Mouse (Mus musculus) midbrain, embryonic 10.5 days (tissue): ENCODE data around the gene Nsmce1. TPM values are rescaled to one million over a fixed set of nuclear protein-coding genes. Genes with fewer than 3 reads are reported as not detected.

Experiments used
- DNase-seq: peaks from one replicate; pipeline ENCODE4 v3.0.0-alpha.2; 2017; ENCODE audit warnings: low spot score
- H3K27ac ChIP-seq: fragments of 300-500 bp; sonication (generic); replicated peaks from 2 replicates; pipeline ENCODE4 v1.5.1; 2016; ENCODE audit warnings: mild to moderate bottlenecking
- H3K27me3 ChIP-seq: fragments of 300-500 bp; sonication (generic); 2 replicates; pipeline ENCODE4 v1.6.1; 2016; ENCODE audit warnings: low read depth, mild to moderate bottlenecking; ENCODE audit not compliant: poor library complexity, severe bottlenecking
- H3K36me3 ChIP-seq: fragments of 300-500 bp; sonication (generic); 2 replicates; pipeline ENCODE4 v1.6.1; 2016; ENCODE audit warnings: mild to moderate bottlenecking, moderate library complexity
- H3K4me1 ChIP-seq: fragments of 300-500 bp; sonication (generic); 2 replicates; pipeline ENCODE4 v1.6.1; 2016
- H3K4me3 ChIP-seq: fragments of 300-500 bp; sonication (generic); 2 replicates; pipeline ENCODE4 v1.5.1; 2016; ENCODE audit warnings: mild to moderate bottlenecking, moderate library complexity
- H3K9me3 ChIP-seq: fragments of 300-500 bp; sonication (generic); replicated peaks from 2 replicates; pipeline ENCODE4 v1.6.1; 2016; ENCODE audit warnings: mild to moderate bottlenecking
- WGBS: fragments of 180-500 bp; shearing (Covaris S2); methylation state at CpG from one replicate; pipeline ENCODE4 v1.1.7; 2016; 5-methylcytosine and 5-hydroxymethylcytosine counted together
- polyA plus RNA-seq: library from polyadenylated mRNA; unstranded; fragments of >200 nt; fragmentation: Nextera tagmentation; extraction: Ambion mirVana; gene quantifications from 2 replicates; pipeline ENCODE4 v1.2.1, GENCODE M21; 2016

Nsmce1 gene
- polyA plus RNA-seq: 129 and 133 TPM in 2 replicates

DNA sequence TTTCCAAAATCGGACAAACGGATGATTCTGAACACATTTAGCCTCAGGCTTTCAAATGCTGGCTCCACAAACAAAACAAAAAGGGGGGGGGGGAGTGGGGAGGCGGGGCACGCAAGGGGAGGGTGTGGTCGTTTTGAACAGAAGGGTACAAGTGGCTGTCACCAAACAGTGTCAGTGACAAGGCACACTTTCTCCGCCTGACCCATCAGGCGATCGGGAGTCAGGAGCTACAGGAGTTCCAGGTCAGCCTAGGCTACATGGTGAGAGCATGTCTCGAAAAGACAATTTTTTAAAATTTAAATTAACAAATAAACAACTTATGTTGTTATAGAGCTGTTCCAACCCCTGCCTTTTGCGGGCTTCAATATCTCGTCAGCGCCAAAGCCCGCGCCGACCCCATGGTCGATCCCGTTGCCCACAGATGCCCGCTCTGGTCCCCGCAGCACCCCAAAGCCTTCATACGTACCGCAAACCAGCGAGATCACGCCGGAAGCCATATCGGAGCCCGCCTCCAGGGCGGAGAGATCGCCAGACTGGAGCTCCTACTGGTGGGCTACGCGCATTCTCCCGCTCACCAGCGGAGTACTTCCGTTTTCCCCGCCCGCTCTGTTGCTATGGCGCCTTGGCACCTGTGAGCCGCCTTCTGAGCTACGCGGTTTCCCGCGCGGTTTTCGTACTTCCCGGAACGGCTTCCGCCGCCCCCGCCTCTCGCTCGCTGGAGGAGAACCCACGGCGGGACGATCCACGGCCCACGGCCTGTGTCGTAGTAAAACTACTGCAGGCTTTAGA lies at the start of gene Nsmce1:
TSS of gene Nsmce1 (minus strand) at position 650 of the 789 bp plus-strand sequence.
- Histone ChIP-seq H3K27me3 (no peaks in the 10 kb centered on the region), H3K4me3 (peak within 1 kb of the TSS; percentile 67), H3K9me3 (no peaks in the 10 kb centered on the region), H3K4me1 (peaks cover 33% of the 10 kb centered on the region), H3K27ac (peak within 1 kb of the TSS; percentile 94), H3K36me3 (peaks cover 3% of the 10 kb centered on the region)
- WGBS: under 1% methylated on average over 56 of the region's 56 CpGs
- peak; percentile 96 for DNase-seq

DNA sequence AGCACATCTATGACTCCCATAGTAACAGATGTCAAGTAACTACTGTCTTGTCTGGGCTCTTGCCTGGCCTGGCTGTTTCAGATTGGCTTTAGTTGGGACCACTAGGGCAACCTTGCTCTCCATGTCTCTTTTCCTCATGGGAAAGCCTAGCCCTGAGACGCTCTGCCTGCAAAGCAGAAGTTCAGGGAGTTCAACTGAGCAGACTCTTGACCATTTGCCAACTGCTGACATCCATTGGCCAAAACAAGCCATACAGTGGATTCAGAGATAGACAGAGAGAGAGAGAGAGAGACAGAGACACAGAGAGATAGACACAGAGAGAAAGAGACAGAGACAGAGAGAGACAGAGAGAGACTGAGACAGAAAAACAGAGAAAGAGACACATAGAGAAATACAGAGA lies 49.6 kb upstream of the Nsmce1 start:
- no peak for DNase-seq
- no peak overlapping the region for H3K4me3 ChIP-seq
- H3K9me3 ChIP-seq: no peaks in the 10 kb centered on the region
- no peak overlapping the region for H3K27ac ChIP-seq
- H3K4me1 ChIP-seq: peaks cover 18% of the 10 kb centered on the region
- H3K36me3 ChIP-seq: no peaks in the 10 kb centered on the region
- WGBS: 87% methylated on average over 1 of the region's 1 CpGs
- peaks cover 44% of the 10 kb centered on the region for H3K27me3 ChIP-seq

DNA sequence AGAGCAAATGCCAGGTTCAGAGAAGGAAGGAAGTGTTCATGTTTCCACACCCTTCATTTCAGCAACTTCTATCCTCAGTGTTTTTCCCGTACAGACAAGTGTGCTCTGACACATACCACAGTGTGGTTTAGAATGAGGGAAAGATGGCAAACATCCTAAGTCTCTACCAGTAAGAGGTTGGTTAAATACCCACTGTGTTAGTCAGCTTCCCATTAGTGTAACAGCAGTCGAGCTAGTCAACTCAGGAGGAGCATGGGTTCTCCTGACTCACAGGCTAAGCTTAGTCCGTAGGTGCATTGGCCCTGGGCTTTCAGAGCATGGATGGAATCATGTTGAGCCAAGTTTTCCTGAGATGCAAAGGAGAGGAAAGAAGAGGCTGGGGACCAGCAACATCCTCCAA lies 48.0 kb upstream of the Nsmce1 start:
- 0 out of 2 replicates have a peak, but pooled peaks cover 3% of the 10 kb centered on the region for H3K9me3 ChIP-seq
- H3K36me3 ChIP-seq: no peaks in the 10 kb centered on the region
- WGBS: 88% methylated on average over 3 of the region's 3 CpGs
- no peak for DNase-seq
- no peak overlapping the region for H3K4me3 ChIP-seq
- H3K27me3 ChIP-seq: peaks cover 44% of the 10 kb centered on the region
- peaks cover 18% of the 10 kb centered on the region for H3K4me1 ChIP-seq
- no peak overlapping the region for H3K27ac ChIP-seq

DNA sequence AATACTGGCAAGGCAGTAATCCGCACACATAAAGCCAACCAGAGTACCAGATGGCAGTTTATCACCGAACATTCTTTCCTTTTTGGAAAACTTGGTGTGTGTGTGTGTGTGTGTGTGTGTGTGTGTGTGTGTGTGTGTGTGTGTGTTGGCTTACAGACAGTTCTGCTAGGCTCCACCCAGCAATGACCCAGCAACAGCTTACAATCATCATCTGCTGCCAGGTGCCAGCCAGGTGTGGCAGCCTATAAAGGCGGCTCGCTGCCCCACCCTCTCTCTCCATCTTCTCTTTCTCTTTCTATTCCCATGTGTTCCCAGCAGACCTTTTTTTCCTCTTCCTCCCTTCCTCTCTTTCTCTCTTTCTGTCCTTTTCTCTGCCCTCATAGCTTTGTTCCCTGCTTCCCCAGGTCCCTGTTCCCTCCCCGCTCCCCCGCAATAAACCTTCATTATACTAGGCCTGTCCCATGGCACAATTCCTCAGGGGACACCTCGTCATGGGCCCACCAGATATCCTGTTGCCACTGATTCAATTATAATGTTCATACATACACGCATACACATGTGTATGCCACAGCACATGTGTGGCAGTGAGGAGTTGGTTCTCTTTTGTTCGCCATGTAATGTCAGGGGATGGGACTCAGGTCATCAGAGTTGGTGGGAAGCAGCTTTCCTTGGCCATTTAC lies 36.6 kb upstream of the Nsmce1 start:
- no peak overlapping the region for H3K4me3 ChIP-seq
- H3K27me3 ChIP-seq: no peaks in the 10 kb centered on the region
- 89% methylated on average over 9 of the region's 9 CpGs for WGBS
- H3K9me3 ChIP-seq: no peaks in the 10 kb centered on the region
- no peaks in the 10 kb centered on the region for H3K36me3 ChIP-seq
- H3K27ac ChIP-seq: no peak overlapping the region
- DNase-seq: no peak
- no peaks in the 10 kb centered on the region for H3K4me1 ChIP-seq

DNA sequence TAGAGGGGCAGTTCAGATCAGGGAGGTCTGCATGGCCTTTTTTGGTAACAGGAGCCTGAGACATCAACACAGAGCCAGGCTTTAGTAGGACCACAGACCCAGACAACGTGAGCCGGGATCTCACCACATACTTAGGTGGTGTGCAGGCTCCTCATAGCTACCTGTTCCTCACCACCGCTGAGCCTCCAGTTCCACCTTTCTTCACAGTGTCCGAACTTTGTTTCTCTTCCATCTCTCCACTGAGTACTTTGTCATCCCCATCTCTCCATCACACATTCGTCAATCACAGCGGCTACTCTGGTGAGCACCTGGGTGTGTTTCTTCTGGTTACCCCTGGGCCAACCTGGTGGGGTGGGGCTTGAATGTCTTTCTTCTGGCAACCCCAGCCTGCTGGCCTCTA lies 35.8 kb upstream of the Nsmce1 start:
- no peaks in the 10 kb centered on the region for H3K36me3 ChIP-seq
- no peaks in the 10 kb centered on the region for H3K9me3 ChIP-seq
- no peak overlapping the region for H3K4me3 ChIP-seq
- H3K4me1 ChIP-seq: no peaks in the 10 kb centered on the region
- no peak for DNase-seq
- no peak overlapping the region for H3K27ac ChIP-seq
- no peaks in the 10 kb centered on the region for H3K27me3 ChIP-seq
- WGBS: 87% methylated on average over 6 of the region's 6 CpGs

DNA sequence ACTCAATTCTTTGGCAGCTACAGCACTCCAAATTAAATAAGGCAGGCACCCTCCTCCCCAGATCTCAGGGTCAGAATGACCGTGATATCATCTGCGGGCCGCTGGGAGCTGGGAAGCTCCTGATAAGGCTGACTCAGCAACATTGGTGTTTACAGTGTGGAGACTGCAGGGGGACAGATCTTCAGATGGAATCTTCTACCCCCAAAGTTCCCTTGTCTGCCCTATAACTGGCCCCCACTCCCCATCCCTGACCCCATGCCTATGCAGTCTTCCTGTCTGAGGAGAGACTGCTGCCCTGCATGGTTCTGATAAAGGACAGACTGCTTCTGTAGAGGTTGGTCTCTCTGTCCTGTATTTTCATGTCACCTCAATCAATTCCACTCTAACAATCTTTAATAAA lies 31.7 kb upstream of the Nsmce1 start:
- Histone ChIP-seq H3K27me3 (no peaks in the 10 kb centered on the region), H3K4me1 (no peaks in the 10 kb centered on the region), H3K27ac (no peak overlapping the region), H3K9me3 (no peaks in the 10 kb centered on the region), H3K4me3 (no peak overlapping the region), H3K36me3 (no peaks in the 10 kb centered on the region)
- no peak for DNase-seq
- WGBS: 77% methylated on average over 3 of the region's 3 CpGs

DNA sequence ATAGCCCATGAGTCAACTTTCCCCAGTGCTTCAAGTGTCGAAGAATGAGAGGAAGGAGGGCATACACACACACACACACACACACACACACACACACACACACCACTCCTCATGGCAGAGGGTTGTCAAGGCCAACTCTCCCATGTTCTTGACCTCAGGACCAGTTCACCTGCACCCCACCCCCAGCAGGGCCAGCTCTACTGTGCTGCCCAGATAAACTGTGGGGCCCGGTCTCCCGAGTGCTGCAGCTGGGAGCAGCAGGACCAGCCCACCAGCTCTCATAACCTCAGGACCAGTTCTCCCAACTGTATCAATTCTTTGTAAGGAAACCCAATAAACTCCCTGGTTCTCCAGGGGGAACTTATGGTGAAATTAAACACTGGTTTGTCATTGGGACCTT lies 28.3 kb upstream of the Nsmce1 start:
- no peak for DNase-seq
- H3K27me3 ChIP-seq: no peaks in the 10 kb centered on the region
- H3K36me3 ChIP-seq: no peaks in the 10 kb centered on the region
- 95% methylated on average over 3 of the region's 3 CpGs for WGBS
- H3K4me1 ChIP-seq: peaks cover 14% of the 10 kb centered on the region
- H3K9me3 ChIP-seq: no peaks in the 10 kb centered on the region
- no peak overlapping the region for H3K27ac ChIP-seq
- H3K4me3 ChIP-seq: no peak overlapping the region

DNA sequence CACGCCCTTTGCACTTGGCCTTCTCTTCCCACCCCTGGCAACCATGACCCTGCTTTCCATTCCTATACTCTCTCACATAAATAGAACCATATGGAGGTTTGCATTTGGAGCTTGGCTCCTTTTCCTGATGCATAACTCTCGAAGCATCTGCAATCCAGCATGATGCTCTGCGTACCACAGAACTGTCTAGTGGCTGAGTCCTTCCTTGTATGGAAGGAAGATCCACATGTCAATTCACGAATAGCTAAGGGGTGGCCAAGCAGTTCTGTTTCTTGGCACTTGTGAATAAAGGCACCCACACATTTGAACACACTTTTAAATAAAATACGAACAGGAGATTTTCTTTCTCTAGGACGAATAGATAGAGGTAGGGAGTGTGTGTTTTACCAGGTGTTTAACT lies 26.1 kb upstream of the Nsmce1 start:
- Histone ChIP-seq H3K27me3 (no peaks in the 10 kb centered on the region), H3K36me3 (no peaks in the 10 kb centered on the region), H3K9me3 (no peaks in the 10 kb centered on the region), H3K4me3 (no peak overlapping the region), H3K4me1 (peaks cover 16% of the 10 kb centered on the region), H3K27ac (no peak overlapping the region)
- DNase-seq: no peak
- WGBS: 88% methylated on average over 6 of the region's 6 CpGs

DNA sequence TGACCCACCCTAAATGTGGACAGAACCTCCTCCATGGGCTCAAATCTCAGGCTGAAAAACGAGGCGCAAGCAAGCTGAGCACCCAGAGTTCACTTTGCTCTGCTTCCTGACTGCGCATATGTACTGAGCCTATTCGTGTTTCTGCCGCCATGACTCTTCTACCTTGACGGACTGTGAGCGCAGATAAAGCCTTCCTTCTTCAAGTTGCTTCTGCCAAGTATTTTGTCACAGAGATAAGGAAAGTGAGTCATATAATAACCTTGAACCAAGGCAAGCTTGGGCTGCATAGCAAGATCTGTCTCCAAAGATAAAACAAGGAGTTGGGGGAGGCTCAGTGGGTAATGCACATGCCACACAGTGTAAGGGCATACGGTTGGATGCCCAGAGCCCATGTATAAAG lies 25.3 kb upstream of the Nsmce1 start:
- H3K36me3 ChIP-seq: no peaks in the 10 kb centered on the region

DNA sequence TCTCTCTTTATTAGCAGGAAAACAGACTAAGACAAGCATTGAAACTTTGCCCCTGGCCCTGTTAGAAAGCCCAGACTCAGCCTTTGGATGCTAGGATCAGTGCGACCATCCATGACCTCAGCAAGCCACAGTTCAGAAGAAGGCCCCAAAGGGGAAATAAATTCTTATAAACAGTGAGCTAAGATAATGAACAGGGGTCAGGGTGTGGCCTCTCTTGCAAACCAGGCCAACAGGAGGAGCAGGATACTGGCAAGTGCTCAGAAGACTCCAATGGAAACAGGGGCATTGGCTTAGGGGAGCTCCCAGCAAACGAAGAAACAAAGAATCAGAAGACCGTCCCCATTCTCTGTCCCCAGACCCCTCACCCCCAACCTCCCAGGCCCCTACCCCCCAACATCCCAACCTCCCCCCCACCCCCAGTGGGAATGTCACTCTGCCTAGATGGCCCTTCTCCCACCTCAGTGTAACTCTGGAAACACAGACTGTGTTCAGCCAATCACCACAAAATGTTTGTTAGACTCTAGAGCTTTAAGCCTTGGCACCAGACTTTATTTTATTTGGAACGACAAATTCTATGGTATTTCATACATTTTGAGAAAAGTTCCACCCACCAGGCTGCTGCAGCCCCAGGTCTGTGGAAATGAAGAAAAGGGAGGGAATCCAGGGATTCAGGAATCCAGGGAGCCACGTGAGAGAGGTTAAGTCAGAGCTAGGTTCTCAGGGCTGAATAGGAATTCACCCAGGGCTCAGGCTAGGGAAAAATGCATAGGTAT lies 23.9 kb upstream of the Nsmce1 start:
- H3K27me3 ChIP-seq: no peaks in the 10 kb centered on the region
- no peak for DNase-seq
- no peak overlapping the region for H3K4me3 ChIP-seq
- H3K27ac ChIP-seq: no peak overlapping the region
- 64% methylated on average over 5 of the region's 5 CpGs for WGBS
- H3K9me3 ChIP-seq: no peaks in the 10 kb centered on the region
- H3K36me3 ChIP-seq: no peaks in the 10 kb centered on the region
- peaks cover 16% of the 10 kb centered on the region for H3K4me1 ChIP-seq

More for the DNA sequence above, 25.3 kb upstream of the Nsmce1 start:
- Histone ChIP-seq H3K4me3 (no peak overlapping the region), H3K9me3 (no peaks in the 10 kb centered on the region), H3K27me3 (no peaks in the 10 kb centered on the region), H3K4me1 (peaks cover 16% of the 10 kb centered on the region), H3K27ac (no peak overlapping the region)
- no peak for DNase-seq
- WGBS: 93% methylated on average over 8 of the region's 8 CpGs

DNA sequence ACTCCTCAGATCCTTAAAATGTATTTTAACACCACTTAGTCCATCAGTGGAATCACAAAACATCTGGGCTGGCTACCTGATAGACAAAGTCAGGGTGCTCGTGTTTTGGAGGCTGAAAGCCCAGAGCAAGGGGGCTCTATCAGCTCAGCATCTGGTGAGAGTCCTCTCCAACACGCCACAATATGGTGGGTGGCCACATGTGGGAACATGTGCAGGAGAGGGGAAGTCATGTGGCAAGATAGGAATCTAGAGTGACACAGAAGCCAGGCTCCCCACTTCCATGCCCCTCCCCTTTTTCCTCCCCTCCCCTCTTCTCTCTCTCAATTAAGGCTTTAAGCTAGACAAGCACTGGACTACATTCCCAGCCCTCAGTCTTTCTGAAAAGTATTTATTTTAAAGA lies 20.5 kb upstream of the Nsmce1 start:
- Histone ChIP-seq H3K9me3 (no peaks in the 10 kb centered on the region), H3K27ac (no peak overlapping the region), H3K36me3 (no peaks in the 10 kb centered on the region), H3K27me3 (no peaks in the 10 kb centered on the region), H3K4me3 (no peak overlapping the region), H3K4me1 (peaks cover 10% of the 10 kb centered on the region)
- 81% methylated on average over 2 of the region's 2 CpGs for WGBS
- DNase-seq: no peak

DNA sequence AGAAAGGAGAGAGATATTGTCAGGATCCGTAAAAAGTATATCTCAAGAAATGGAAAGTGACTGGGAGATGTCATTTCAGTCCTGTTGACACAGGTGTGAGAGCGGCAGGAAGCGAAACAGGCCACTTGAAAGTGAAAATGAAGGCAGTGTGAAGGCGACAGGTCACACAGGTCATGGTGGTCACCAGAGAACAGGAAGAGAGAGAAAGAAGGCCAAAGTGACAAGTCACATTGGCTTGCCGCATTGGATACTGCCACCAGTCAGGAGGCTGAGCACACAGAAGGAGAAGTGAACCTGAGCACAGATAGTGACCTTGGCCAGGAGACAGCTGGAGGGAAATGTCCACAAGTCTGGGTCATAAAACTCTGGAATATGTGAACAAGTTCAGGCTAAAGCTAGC lies 20.0 kb upstream of the Nsmce1 start:
- no peak for DNase-seq
- Histone ChIP-seq H3K9me3 (no peaks in the 10 kb centered on the region), H3K4me1 (peaks cover 8% of the 10 kb centered on the region), H3K27me3 (no peaks in the 10 kb centered on the region), H3K4me3 (no peak overlapping the region), H3K27ac (no peak overlapping the region), H3K36me3 (no peaks in the 10 kb centered on the region)
- 92% methylated on average over 5 of the region's 5 CpGs for WGBS

DNA sequence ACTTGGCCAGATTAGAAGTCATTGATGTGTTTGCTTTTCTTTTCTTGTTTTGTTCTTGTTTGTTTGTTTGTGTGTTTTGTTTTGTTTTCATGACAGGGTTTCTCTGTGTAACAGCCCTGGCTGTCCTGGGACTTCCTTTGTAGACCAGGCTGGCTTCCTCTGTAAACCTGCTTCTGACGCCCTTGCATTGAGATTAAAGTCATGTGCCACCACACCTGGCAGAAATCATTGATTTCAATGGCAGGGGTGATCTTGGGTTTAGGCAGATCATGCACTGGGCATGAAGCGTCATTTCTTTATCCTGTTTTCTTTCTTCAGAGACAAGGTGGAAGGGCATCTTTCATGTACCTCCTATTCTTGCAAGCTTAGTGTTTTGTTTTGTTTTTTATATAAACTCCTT lies 15.9 kb upstream of the Nsmce1 start:
- no peaks in the 10 kb centered on the region for H3K27me3 ChIP-seq
- DNase-seq: no peak
- H3K4me1 ChIP-seq: no peaks in the 10 kb centered on the region
- no peak overlapping the region for H3K4me3 ChIP-seq
- 96% methylated on average over 2 of the region's 2 CpGs for WGBS
- H3K36me3 ChIP-seq: no peaks in the 10 kb centered on the region
- no peak overlapping the region for H3K27ac ChIP-seq
- no peaks in the 10 kb centered on the region for H3K9me3 ChIP-seq
